13 mouse cellular contexts compared by ENCODE assay signal in genomic region chr15:82343368-82344287, GRCm38 (mm10). TPM values are rescaled to one million over a fixed set of nuclear protein-coding genes. Genes with fewer than 3 reads are reported as not detected.
A peak's percentile ranks its signal among the peaks of the same experiment; 100 is the strongest.
DNase-seq lines count a peak whose midpoint lies in the region; ATAC-seq and TF ChIP-seq lines count a peak whose summit lies in the region.
"Had no signal": no experiment of that assay in that cellular context is flagged by ENCODE, and none has a peak within 500 bp of the region (broad histone marks: within the 10 kb centered on the region; RNA-seq: fewer than 3 reads in every experiment).

No protein-coding gene starts in this region.

- no peak overlapping the region for H3K9ac ChIP-seq in lung, embryonic 14.5 days
- H3K9ac ChIP-seq in lung, postnatal 0 days (replicated peaks; ENCODE audit: low read depth) = no peak overlapping the region
- H3K9ac ChIP-seq in liver, embryonic 14.5 days (replicated peaks) = peak overlapping the region; percentile 98

- 89% methylated on average over 27 of the region's 27 CpGs for WGBS in lung, embryonic 14.5 days
- WGBS in lung, postnatal 0 days = 85% methylated on average over 27 of the region's 27 CpGs
- 80% methylated on average over 27 of the region's 27 CpGs for WGBS in liver, embryonic 14.5 days (ENCODE audit: insufficient replicate concordance)

- H3K4me1 ChIP-seq in lung, embryonic 14.5 days (ENCODE audit: insufficient read depth) = peaks cover 7% of the 10 kb centered on the region; the same call in 1 of the 2 replicates
- peaks cover 10% of the 10 kb centered on the region for H3K4me1 ChIP-seq in lung, postnatal 0 days (ENCODE audit: insufficient read depth, low read depth, low read length)
- peaks cover 69 to 75% of the 10 kb centered on the region in 2 experiments for H3K4me1 ChIP-seq in liver, embryonic 14.5 days (replicated peaks; ENCODE audit: control insufficient read depth in 2 of 2, insufficient read depth in 2 of 2, low read length in 1 of 2)

- no peaks in the 10 kb centered on the region for H3K9me3 ChIP-seq in lung, embryonic 14.5 days (ENCODE audit: low read depth, low read length)
- H3K9me3 ChIP-seq in lung, postnatal 0 days (ENCODE audit: low read length) = no peaks in the 10 kb centered on the region
- H3K9me3 ChIP-seq in liver, embryonic 14.5 days (ENCODE audit: control insufficient read depth, low read length) = no peaks in the 10 kb centered on the region

- H3K27ac ChIP-seq in lung, embryonic 14.5 days (ENCODE audit: low read depth) = no peak overlapping the region
- no peak overlapping the region for H3K27ac ChIP-seq in lung, postnatal 0 days (ENCODE audit: low read length)
- H3K27ac ChIP-seq in liver, embryonic 14.5 days = peak overlapping the region; percentile 99
- H3K27ac ChIP-seq: hindbrain, postnatal 0 days had no signal

- no peak for ATAC-seq in lung, embryonic 14.5 days (ENCODE audit: insufficient read depth)
- ATAC-seq in lung, postnatal 0 days = no peak
- ATAC-seq in liver, embryonic 14.5 days (ENCODE audit: insufficient read depth) = no peak
- ATAC-seq: hindbrain, postnatal 0 days had no signal

- TF ChIP-seq EP300 in lung, postnatal 0 days (IDR thresholded peaks at IDR 0.05) = no peak
- no peak for TF ChIP-seq EP300 in liver, embryonic 14.5 days (IDR thresholded peaks at IDR 0.05; ENCODE audit: low read depth)

- H3K36me3 ChIP-seq in lung, embryonic 14.5 days (ENCODE audit: insufficient read depth) = peaks cover 15% of the 10 kb centered on the region
- H3K36me3 ChIP-seq in lung, postnatal 0 days (ENCODE audit: insufficient read depth, low read length) = peaks cover 8% of the 10 kb centered on the region; the same call in 1 of the 2 replicates
- peaks cover 38% of the 10 kb centered on the region for H3K36me3 ChIP-seq in liver, embryonic 14.5 days (replicated peaks; ENCODE audit: control insufficient read depth, insufficient read depth, low read depth)

- TF ChIP-seq CTCF in lung, embryonic 14.5 days (IDR thresholded peaks at IDR 0.05; ENCODE audit: low read depth) = no peak
- no peak for TF ChIP-seq CTCF in lung, postnatal 0 days (IDR thresholded peaks at IDR 0.05)
- TF ChIP-seq CTCF in liver, embryonic 14.5 days (IDR thresholded peaks at IDR 0.05; ENCODE audit: low read depth) = peak; percentile 10; the same call in 1 of the 2 replicates

- no peaks in the 10 kb centered on the region for H3K27me3 ChIP-seq in lung, embryonic 14.5 days (ENCODE audit: insufficient read depth, low read length)
- H3K27me3 ChIP-seq in lung, postnatal 0 days (replicated peaks; ENCODE audit: insufficient read depth, low read length) = no peaks in the 10 kb centered on the region
- no peaks in the 10 kb centered on the region for H3K27me3 ChIP-seq in liver, embryonic 14.5 days (ENCODE audit: control insufficient read depth, insufficient read depth, low read length)

- H3K4me2 ChIP-seq in lung, embryonic 14.5 days = peak overlapping the region; percentile 8; the same call in 1 of the 2 replicates
- H3K4me2 ChIP-seq in lung, postnatal 0 days (replicated peaks; ENCODE audit: low read depth, low read length) = no peak overlapping the region
- H3K4me2 ChIP-seq in liver, embryonic 14.5 days (ENCODE audit: low read depth) = peak overlapping the region; percentile 93

- H3K4me3 ChIP-seq in lung, embryonic 14.5 days (ENCODE audit: low read depth, low read length) = no peak overlapping the region
- H3K4me3 ChIP-seq in lung, postnatal 0 days (ENCODE audit: low read depth, low read length) = no peak overlapping the region
- peak overlapping the region; percentile 24 to 75 for H3K4me3 ChIP-seq in liver, embryonic 14.5 days (ENCODE audit: insufficient read depth in 1 of 2, low read depth in 2 of 2, low read length in 2 of 2)

- DNase-seq in cerebellum, adult 9-11 months = peak; percentile 60
- no peak for DNase-seq in cerebellum, postnatal 4 days (ENCODE audit: low spot score in 2 of 2)
- no peak for DNase-seq in lung, embryonic 14.5 days
- DNase-seq in lung, postnatal 0 days (ENCODE audit: low spot score) = no peak
- DNase-seq in kidney, adult 8-10 months = peak; percentile 73 to 81
- no peak for DNase-seq in liver, embryonic 14.5 days (ENCODE audit: low read depth in 3 of 3, low spot score in 3 of 3)
- no peak for DNase-seq in MN1 (ENCODE audit: low spot score)
- no peak for DNase-seq in thymus, adult 18-20 months
- DNase-seq: layer of hippocampus, adult 9-11 months; left cerebral cortex, postnatal 4 days; right cerebral cortex, postnatal 4 days; thymus, adult 2 months had no signal

RNA-seq across cellular contexts. Expression of gene Smdt1, which starts 4.9 kb away (rescaled TPM):
- 218 and 226 TPM in 2 replicates for polyA plus RNA-seq in lung, embryonic 14.5 days (2014; fragmentation: Nextera tagmentation; extraction: Ambion mirVana)
- 241 and 276 TPM in 2 replicates for polyA plus RNA-seq in lung, postnatal 0 days (2015; fragmentation: Nextera tagmentation; extraction: Ambion mirVana)
- polyA plus RNA-seq in liver, embryonic 14.5 days (2012; rRNA removed) = 109 and 121 TPM in 2 replicates
- 165 and 178 TPM in 2 replicates for polyA plus RNA-seq in liver, embryonic 14.5 days (2014; fragmentation: Nextera tagmentation; extraction: Ambion mirVana)

RNA-seq across cellular contexts. Expression of gene Pheta2, which starts 4.9 kb away (rescaled TPM):
- polyA plus RNA-seq in lung, embryonic 14.5 days (2014; fragmentation: Nextera tagmentation; extraction: Ambion mirVana) = 13.8 and 14.4 TPM in 2 replicates
- 8.4 TPM in 2 replicates for polyA plus RNA-seq in lung, postnatal 0 days (2015; fragmentation: Nextera tagmentation; extraction: Ambion mirVana)
- 22.1 and 24.8 TPM in 2 replicates for polyA plus RNA-seq in liver, embryonic 14.5 days (2012; rRNA removed)
- polyA plus RNA-seq in liver, embryonic 14.5 days (2014; fragmentation: Nextera tagmentation; extraction: Ambion mirVana) = 18.7 and 22.5 TPM in 2 replicates

RNA-seq across cellular contexts. Expression of gene Naga, which starts 4.9 kb away (rescaled TPM):
- polyA plus RNA-seq in lung, embryonic 14.5 days (2014; fragmentation: Nextera tagmentation; extraction: Ambion mirVana) = 40.3 and 45.9 TPM in 2 replicates
- polyA plus RNA-seq in lung, postnatal 0 days (2015; fragmentation: Nextera tagmentation; extraction: Ambion mirVana) = 73.0 and 75.4 TPM in 2 replicates
- 47.7 and 52.9 TPM in 2 replicates for polyA plus RNA-seq in liver, embryonic 14.5 days (2012; rRNA removed)
- 34.2 and 43.3 TPM in 2 replicates for polyA plus RNA-seq in liver, embryonic 14.5 days (2014; fragmentation: Nextera tagmentation; extraction: Ambion mirVana)

RNA-seq across cellular contexts. Expression of gene Ndufa6, which starts 10.5 kb away (rescaled TPM):
- 289 and 322 TPM in 2 replicates for polyA plus RNA-seq in lung, embryonic 14.5 days (2014; fragmentation: Nextera tagmentation; extraction: Ambion mirVana)
- 439 and 454 TPM in 2 replicates for polyA plus RNA-seq in lung, postnatal 0 days (2015; fragmentation: Nextera tagmentation; extraction: Ambion mirVana)
- polyA plus RNA-seq in liver, embryonic 14.5 days (2012; rRNA removed) = 152 and 288 TPM in 2 replicates
- polyA plus RNA-seq in liver, embryonic 14.5 days (2014; fragmentation: Nextera tagmentation; extraction: Ambion mirVana) = 435 and 447 TPM in 2 replicates

RNA-seq across cellular contexts. Expression of gene Cyp2d22, which starts 36.4 kb away (rescaled TPM):
- 4.1 and 5.5 TPM in 2 replicates for polyA plus RNA-seq in lung, embryonic 14.5 days (2014; fragmentation: Nextera tagmentation; extraction: Ambion mirVana)
- 13.3 and 14.2 TPM in 2 replicates for polyA plus RNA-seq in lung, postnatal 0 days (2015; fragmentation: Nextera tagmentation; extraction: Ambion mirVana)
- 14.9 and 15.5 TPM in 2 replicates for polyA plus RNA-seq in liver, embryonic 14.5 days (2012; rRNA removed)
- 8.4 and 10.0 TPM in 2 replicates for polyA plus RNA-seq in liver, embryonic 14.5 days (2014; fragmentation: Nextera tagmentation; extraction: Ambion mirVana)

Comparison
In these comparisons a context has a peak if more than half of its experiments do, and no peak if none do; other contexts are left out.
1. DNase-seq: peak in cerebellum, adult 9-11 months (single experiment) and kidney, adult 8-10 months (2 of 2); none in cerebellum, postnatal 4 days (0 of 2), lung, embryonic 14.5 days (single experiment), lung, postnatal 0 days (single experiment), liver, embryonic 14.5 days (0 of 3), MN1 (single experiment) and thymus, adult 18-20 months (0 of 2).
2. H3K4me3 ChIP-seq: peak in liver, embryonic 14.5 days (2 of 2); none in lung, embryonic 14.5 days (single experiment) and lung, postnatal 0 days (single experiment).